Mouse (Mus musculus): Measurements from ENCODE around the gene Slc2a4. TPM values are rescaled to one million over a fixed set of nuclear protein-coding genes. Genes with fewer than 3 reads are reported as not detected.

Slc2a4 gene
- polyA plus RNA-seq (2015; fragmentation: Nextera tagmentation; extraction: Ambion mirVana): 20.8 and 22.4 TPM in 2 replicates

DNA sequence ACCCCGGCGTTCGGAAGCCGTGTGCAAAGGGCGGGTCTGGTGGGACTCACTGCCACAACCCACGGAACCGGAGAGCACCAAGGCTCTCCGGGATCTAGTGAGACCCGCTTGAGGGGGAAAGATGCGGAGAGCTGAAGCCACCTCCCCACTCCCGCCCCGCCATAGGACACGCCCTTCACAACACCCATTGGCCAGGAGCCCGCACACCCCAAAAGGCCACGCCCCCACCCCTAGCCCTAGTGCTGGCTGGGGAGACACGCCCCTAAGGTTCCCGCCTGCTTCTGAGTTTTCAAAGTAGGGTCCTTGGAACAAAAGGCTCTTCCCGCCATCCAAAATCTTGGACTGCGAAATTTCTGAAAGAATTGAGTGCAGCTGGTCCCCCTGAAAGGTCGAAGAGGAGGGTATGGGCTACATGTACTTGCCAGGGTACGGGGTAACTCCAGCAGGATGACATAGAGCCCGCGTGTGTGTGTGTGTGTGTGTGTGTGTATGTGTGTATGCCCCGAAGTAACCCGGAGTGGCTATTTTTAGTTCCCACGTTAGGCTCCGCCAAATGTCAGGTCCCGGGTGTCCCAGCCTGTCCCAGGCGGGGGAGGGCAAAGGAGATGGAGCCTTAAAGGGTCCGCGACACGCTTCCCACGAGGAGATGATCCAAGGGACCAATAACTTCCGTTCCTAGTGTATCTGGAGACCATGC is at the start of gene Slc2a4:
Slc2a4 (minus strand) TSS at position 123 of the 697 bp plus-strand sequence.
- peak; percentile 94 for ATAC-seq (ENCODE audit: low FRiP score, low TSS enrichment)

DNA sequence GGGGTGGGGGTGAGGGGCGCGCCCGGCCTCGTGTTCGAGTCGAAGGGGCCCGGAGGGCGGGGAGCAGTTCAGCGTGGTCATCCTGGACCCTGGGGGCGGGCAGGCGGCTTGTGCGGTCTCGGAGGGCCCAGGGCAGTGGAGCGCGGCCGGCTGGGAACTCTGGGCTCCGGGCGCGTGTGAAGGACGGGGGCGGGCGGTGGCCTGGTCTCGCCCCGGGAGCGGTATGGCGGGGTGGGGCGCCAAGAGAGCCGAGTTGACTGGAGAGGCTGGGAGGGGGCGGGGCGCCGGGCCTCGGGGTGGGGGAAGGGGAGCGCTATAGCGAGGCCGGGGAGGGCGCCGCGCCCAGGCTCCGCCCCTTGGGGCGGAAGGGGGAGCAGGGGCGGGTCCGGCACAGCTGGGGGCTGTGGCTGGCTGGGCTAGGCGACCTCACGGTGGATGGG is 49.1 kb upstream of the Slc2a4 start:
- H3K9me3 ChIP-seq (ENCODE audit: low read length): no peaks in the 10 kb centered on the region
- peaks cover 37% of the 10 kb centered on the region for H3K4me1 ChIP-seq (ENCODE audit: insufficient read depth, low read length)
- peaks cover 33% of the 10 kb centered on the region for H3K36me3 ChIP-seq (ENCODE audit: insufficient read depth, low read length)
- peak overlapping the region; percentile 98 for H3K4me3 ChIP-seq (ENCODE audit: low read length)
- 1% methylated on average over 31 of the region's 44 CpGs for WGBS
- H3K9ac ChIP-seq (replicated peaks; ENCODE audit: low read length): peak overlapping the region; percentile 94
- no peaks in the 10 kb centered on the region for H3K27me3 ChIP-seq (ENCODE audit: insufficient read depth, low read length)
- peak; percentile 69 for ATAC-seq (ENCODE audit: low FRiP score, low TSS enrichment)
- H3K27ac ChIP-seq (ENCODE audit: low read length): peak overlapping the region; percentile 99
- peak overlapping the region; percentile 60 for H3K4me2 ChIP-seq (replicated peaks; ENCODE audit: low read depth, low read length)

More for the DNA sequence above, at the start of gene Slc2a4:
- WGBS: under 1% methylated on average over 34 of the region's 34 CpGs
- no peaks in the 10 kb centered on the region for H3K9me3 ChIP-seq (ENCODE audit: low read length)
- H3K9ac ChIP-seq (replicated peaks; ENCODE audit: low read length): peak within 1 kb of the TSS; percentile 72
- H3K27ac ChIP-seq (ENCODE audit: low read length): peak within 1 kb of the TSS; percentile 92
- H3K4me3 ChIP-seq (ENCODE audit: low read length): peak within 1 kb of the TSS; percentile 64
- H3K36me3 ChIP-seq (ENCODE audit: insufficient read depth, low read length): peaks cover 6% of the 10 kb centered on the region; the same call in 1 of the 2 replicates
- H3K4me2 ChIP-seq (replicated peaks; ENCODE audit: low read depth, low read length): peak within 1 kb of the TSS; percentile 82
- peaks cover 22% of the 10 kb centered on the region for H3K4me1 ChIP-seq (ENCODE audit: insufficient read depth, low read length)
- no peaks in the 10 kb centered on the region; the same call in 1 of the 2 replicates for H3K27me3 ChIP-seq (ENCODE audit: insufficient read depth, low read length)

DNA sequence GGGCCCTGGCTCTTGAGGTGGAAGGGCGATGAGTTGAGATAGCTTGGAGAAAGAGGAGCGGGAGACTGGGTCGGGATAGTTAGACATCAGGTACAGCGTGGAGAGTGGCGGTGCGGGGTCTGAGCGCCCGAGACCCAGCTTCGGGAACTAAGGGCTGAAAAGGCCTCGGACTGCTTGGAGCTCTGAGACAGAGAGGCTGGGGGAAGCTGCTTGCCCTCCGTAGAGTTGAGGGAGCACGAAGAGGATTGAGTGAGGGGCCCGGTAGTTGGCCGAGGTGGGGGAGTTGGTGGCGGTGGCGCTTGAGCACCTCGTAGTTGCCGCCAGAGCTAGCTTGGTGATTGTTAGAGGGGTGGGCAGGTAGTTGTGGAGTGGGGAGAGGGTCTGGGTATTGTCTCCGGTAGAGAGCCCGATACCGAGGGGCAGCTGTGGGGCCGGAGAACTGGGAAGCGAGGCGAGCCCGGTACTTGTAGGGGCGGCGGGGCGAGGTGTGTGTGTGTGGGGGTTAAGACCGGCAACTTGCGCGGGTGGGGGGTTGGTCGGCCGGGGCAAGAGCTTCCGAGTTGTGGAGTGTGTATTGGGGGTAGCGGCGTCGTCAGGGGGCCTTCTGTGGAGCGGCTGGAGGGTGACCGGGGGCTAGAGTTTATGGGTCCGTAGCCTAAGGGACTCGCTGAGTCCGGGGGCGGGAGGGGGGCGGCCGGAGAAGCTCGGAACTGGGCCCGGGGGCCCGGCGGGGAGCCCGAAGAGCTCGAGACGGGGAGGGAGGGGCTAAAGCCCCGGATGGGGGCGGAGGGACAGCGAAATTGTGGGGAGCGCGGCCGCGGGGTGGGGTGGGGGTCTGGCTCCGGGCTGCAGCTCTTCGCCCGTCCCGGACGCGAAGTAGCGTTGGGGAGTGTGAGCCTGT is 48.4 kb upstream of the Slc2a4 start:
- H3K27ac ChIP-seq (ENCODE audit: low read length): peak overlapping the region; percentile 99
- peaks cover 30% of the 10 kb centered on the region for H3K4me1 ChIP-seq (ENCODE audit: insufficient read depth, low read length)
- ATAC-seq (ENCODE audit: low FRiP score, low TSS enrichment): peak; percentile 2
- under 1% methylated on average over 52 of the region's 66 CpGs for WGBS
- H3K9ac ChIP-seq (replicated peaks; ENCODE audit: low read length): peak overlapping the region; percentile 94
- H3K27me3 ChIP-seq (ENCODE audit: insufficient read depth, low read length): no peaks in the 10 kb centered on the region
- peak overlapping the region; percentile 98 for H3K4me3 ChIP-seq (ENCODE audit: low read length)
- H3K9me3 ChIP-seq (ENCODE audit: low read length): no peaks in the 10 kb centered on the region
- peaks cover 31% of the 10 kb centered on the region for H3K36me3 ChIP-seq (ENCODE audit: insufficient read depth, low read length)
- H3K4me2 ChIP-seq (replicated peaks; ENCODE audit: low read depth, low read length): peak overlapping the region; percentile 60

DNA sequence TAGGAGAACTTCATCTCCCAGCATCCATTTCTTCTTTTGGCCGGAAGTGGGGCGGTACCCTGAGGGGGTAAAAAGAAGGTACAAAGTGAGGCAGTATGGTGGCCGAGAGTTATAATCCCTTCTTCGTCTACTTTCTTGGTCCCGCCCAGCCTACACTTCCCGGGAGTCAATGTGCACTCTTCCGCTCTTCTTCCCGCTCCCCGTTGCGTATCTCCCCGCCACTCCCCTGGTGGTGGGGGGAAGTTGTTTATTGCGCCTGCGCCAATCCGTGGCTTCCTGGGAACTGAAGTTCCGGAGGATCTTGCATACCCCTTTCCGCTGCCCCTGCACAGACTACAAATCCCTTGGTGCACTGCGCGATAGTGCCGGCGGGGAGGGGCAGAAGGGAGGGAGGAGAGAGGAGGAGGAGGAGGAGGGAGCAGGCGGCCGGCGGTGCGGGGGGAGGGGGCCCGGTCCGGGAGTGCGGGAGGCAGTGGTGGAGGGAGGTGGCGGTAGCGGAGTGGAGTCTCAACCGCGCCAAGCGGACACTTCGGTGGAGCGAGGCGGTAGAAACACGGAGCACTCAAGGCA is 47.5 kb upstream of the Slc2a4 start, which contains the start of gene Phf23:
Phf23 (plus strand) TSS at position 387 of the 570 bp plus-strand sequence.
- ATAC-seq (ENCODE audit: low FRiP score, low TSS enrichment): peak; percentile 85
- peak within 1 kb of the TSS; percentile 99 for H3K27ac ChIP-seq (ENCODE audit: low read length)
- H3K9ac ChIP-seq (replicated peaks; ENCODE audit: low read length): peak within 1 kb of the TSS; percentile 94
- H3K4me3 ChIP-seq (ENCODE audit: low read length): peak within 1 kb of the TSS; percentile 98
- H3K4me2 ChIP-seq (replicated peaks; ENCODE audit: low read depth, low read length): peak within 1 kb of the TSS; percentile 60
- WGBS: under 1% methylated on average over 34 of the region's 36 CpGs
- H3K27me3 ChIP-seq (ENCODE audit: insufficient read depth, low read length): no peaks in the 10 kb centered on the region
- H3K4me1 ChIP-seq (ENCODE audit: insufficient read depth, low read length): peaks cover 30% of the 10 kb centered on the region
- H3K36me3 ChIP-seq (ENCODE audit: insufficient read depth, low read length): peaks cover 31% of the 10 kb centered on the region
- no peaks in the 10 kb centered on the region for H3K9me3 ChIP-seq (ENCODE audit: low read length)

DNA sequence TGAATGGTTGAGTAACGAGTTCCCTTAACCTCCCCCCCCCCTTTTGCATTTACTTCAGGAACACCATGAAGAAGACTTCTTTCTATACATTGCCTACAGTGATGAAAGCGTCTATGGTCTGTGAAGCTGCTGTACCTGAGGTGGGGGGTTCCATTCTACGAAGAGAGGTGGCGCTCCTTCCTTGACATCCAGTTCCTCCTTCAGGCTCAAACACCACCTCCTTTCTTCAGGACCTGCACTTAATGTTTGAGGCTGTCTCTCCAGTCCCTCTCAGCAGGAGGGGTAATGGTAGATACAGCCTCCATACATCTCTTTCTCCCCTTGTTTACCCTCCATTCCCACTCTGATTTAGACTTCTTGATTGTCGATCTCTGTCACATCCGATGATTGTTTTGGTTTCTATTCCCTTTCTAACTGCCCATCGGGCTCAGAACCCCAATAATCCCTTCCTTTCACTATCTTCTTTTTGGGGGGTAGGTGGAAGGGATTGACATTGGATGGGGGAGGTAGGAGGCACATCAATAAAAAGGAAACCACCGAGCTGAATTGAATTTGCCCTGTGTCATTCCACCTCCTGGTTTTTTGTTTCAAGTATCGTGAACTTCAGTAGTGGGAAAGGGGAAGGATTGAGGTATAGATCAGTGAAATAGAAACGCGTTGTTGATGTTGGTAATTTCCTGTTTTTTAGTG is 46.6 kb upstream of the Slc2a4 start:
- no peak for ATAC-seq (ENCODE audit: low FRiP score, low TSS enrichment)
- no peak overlapping the region for H3K9ac ChIP-seq (replicated peaks; ENCODE audit: low read length)
- H3K4me2 ChIP-seq (replicated peaks; ENCODE audit: low read depth, low read length): peak overlapping the region; percentile 50
- no peaks in the 10 kb centered on the region for H3K9me3 ChIP-seq (ENCODE audit: low read length)
- WGBS: 88% methylated on average over 11 of the region's 11 CpGs
- H3K36me3 ChIP-seq (ENCODE audit: insufficient read depth, low read length): peaks cover 34% of the 10 kb centered on the region
- peaks cover 32% of the 10 kb centered on the region for H3K4me1 ChIP-seq (ENCODE audit: insufficient read depth, low read length)
- H3K27ac ChIP-seq (ENCODE audit: low read length): no peak overlapping the region
- H3K4me3 ChIP-seq (ENCODE audit: low read length): peak overlapping the region; percentile 98; the same call in 1 of the 2 replicates
- H3K27me3 ChIP-seq (ENCODE audit: insufficient read depth, low read length): no peaks in the 10 kb centered on the region

DNA sequence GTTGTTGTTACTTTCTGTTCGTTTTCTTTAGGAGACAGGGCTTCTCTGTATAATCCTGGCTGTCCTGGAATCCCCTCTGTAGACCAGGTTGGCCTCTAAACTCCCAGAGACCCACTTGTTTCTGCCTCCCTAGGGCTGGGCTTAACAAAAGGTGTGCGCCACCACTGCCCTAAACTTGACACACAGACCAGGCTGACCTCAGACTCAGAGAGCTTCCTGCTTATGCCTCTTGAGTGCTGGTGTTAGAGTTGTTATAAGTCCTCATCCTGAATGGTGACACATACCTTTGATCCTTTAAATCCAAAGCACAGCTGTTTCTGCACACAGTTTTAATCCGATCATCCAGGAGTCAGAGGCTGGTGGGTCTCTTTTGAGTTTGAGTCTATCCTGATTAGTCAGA is 44.9 kb upstream of the Slc2a4 start:
- Histone ChIP-seq H3K9me3 (ENCODE audit: low read length) (no peaks in the 10 kb centered on the region), H3K4me2 (replicated peaks; ENCODE audit: low read depth, low read length) (peak overlapping the region; percentile 71), H3K36me3 (ENCODE audit: insufficient read depth, low read length) (peaks cover 31% of the 10 kb centered on the region), H3K4me1 (ENCODE audit: insufficient read depth, low read length) (peaks cover 29% of the 10 kb centered on the region), H3K4me3 (ENCODE audit: low read length) (no peak overlapping the region), H3K27me3 (ENCODE audit: insufficient read depth, low read length) (no peaks in the 10 kb centered on the region), H3K27ac (ENCODE audit: low read length) (no peak overlapping the region), H3K9ac (replicated peaks; ENCODE audit: low read length) (peak overlapping the region; percentile 94; the same call in 1 of the 2 replicates)
- WGBS: 88% methylated on average over 3 of the region's 3 CpGs
- no peak for ATAC-seq (ENCODE audit: low FRiP score, low TSS enrichment)

DNA sequence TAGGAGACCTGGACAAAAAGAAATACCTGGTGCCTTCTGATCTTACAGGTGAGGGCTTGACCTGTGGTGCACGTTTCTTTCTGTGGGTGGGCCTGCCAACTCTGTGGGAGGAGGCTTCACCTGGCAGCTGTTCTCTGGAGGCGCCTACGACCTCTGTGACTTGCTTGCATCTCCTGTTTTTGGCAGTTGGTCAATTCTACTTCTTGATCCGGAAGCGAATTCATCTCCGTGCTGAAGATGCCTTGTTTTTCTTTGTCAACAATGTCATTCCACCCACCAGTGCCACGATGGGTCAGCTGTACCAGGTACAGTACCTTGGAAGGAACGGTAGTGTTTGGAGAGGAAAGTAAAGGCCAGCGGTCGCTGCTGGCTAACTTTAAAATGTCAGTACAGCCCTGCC is 44.4 kb upstream of the Slc2a4 start:
- 80% methylated on average over 10 of the region's 10 CpGs for WGBS
- ATAC-seq (ENCODE audit: low FRiP score, low TSS enrichment): no peak
- peak overlapping the region; percentile 94 for H3K9ac ChIP-seq (replicated peaks; ENCODE audit: low read length)

DNA sequence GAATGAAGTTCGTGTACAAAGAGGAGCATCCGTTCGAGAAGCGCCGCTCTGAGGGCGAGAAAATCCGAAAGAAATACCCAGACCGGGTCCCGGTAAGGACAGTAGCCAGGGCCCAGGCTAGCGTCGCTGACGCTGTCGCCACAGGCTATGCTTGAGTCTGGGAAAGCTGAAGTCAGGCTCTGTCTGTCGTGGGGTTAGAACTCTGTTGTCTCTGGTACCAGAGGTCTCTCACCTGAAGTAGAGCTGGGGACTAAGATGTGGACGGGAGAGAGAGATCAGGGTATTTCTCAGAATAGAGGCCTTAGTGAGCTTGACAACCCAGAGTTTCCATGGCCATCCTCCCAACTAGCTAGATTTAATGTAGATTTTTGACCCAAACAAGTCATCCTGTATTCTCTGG is 43.7 kb upstream of the Slc2a4 start:
- Histone ChIP-seq H3K27ac (ENCODE audit: low read length) (peak overlapping the region; percentile 96), H3K4me2 (replicated peaks; ENCODE audit: low read depth, low read length) (peak overlapping the region; percentile 71), H3K4me1 (ENCODE audit: insufficient read depth, low read length) (peaks cover 21% of the 10 kb centered on the region), H3K9me3 (ENCODE audit: low read length) (no peaks in the 10 kb centered on the region), H3K36me3 (ENCODE audit: insufficient read depth, low read length) (peaks cover 30% of the 10 kb centered on the region), H3K4me3 (ENCODE audit: low read length) (peak overlapping the region; percentile 95), H3K9ac (replicated peaks; ENCODE audit: low read length) (peak overlapping the region; percentile 94), H3K27me3 (ENCODE audit: insufficient read depth, low read length) (no peaks in the 10 kb centered on the region)
- WGBS: 0% methylated on average over 15 of the region's 15 CpGs
- peak; percentile 5; the same call in 1 of the 2 replicates for ATAC-seq (ENCODE audit: low FRiP score, low TSS enrichment)

More for the DNA sequence above, 44.4 kb upstream of the Slc2a4 start:
- Histone ChIP-seq H3K36me3 (ENCODE audit: insufficient read depth, low read length) (peaks cover 26% of the 10 kb centered on the region), H3K27ac (ENCODE audit: low read length) (no peak overlapping the region), H3K4me1 (ENCODE audit: insufficient read depth, low read length) (peaks cover 23% of the 10 kb centered on the region), H3K9me3 (ENCODE audit: low read length) (no peaks in the 10 kb centered on the region), H3K4me2 (replicated peaks; ENCODE audit: low read depth, low read length) (peak overlapping the region; percentile 71), H3K27me3 (ENCODE audit: insufficient read depth, low read length) (no peaks in the 10 kb centered on the region), H3K4me3 (ENCODE audit: low read length) (peak overlapping the region; percentile 95)

Data from kidney, embryonic 16.5 days (tissue).